Mouse (Mus musculus) CH12F3 (cell line): ENCODE measurements around the gene Phf21b.

ENCODE experiments used
- in situ Hi-C: fragments of 300-500 bp; cut with MboI; formaldehyde crosslinking; loops from 2 replicates; pipeline ENCODE4 v1.14.3; 2020; ENCODE audit warnings: low sequenced_read_pairs

Phf21b gene

GRCm38 (mm10) chr15:84846216-84846615 is 9.6 kb downstream of the Phf21b start:
- in situ Hi-C loops = no loop called here

GRCm38 (mm10) chr15:84844831-84845230 is 11.0 kb downstream of the Phf21b start:
- in situ Hi-C loops = no loop called here

- in situ Hi-C loops = no loop called here
These were observed 12.8 kb downstream of the Phf21b start for GRCm38 (mm10) chr15:84843034-84843433.

GRCm38 (mm10) chr15:84841925-84842821 is 13.7 kb downstream of the Phf21b start:
- in situ Hi-C loops = no loop called here

- in situ Hi-C loops = no loop called here
These were observed 15.3 kb downstream of the Phf21b start for GRCm38 (mm10) chr15:84840560-84840959.

GRCm38 (mm10) chr15:84839521-84839920 is 16.3 kb downstream of the Phf21b start:
- in situ Hi-C loops = no loop called here

- in situ Hi-C loops = no loop called here
These were observed 18.0 kb downstream of the Phf21b start for GRCm38 (mm10) chr15:84837896-84838295.

- in situ Hi-C loops = no loop called here
These were observed 26.4 kb downstream of the Phf21b start for GRCm38 (mm10) chr15:84829416-84829815.

- in situ Hi-C loops = no loop called here
These were observed 27.2 kb downstream of the Phf21b start for GRCm38 (mm10) chr15:84828603-84829002.

GRCm38 (mm10) chr15:84823086-84823485 is 32.8 kb downstream of the Phf21b start:
- in situ Hi-C loops = no loop called here

GRCm38 (mm10) chr15:84820811-84821210 is 35.0 kb downstream of the Phf21b start:
- in situ Hi-C loops = no loop called here

- in situ Hi-C loops = no loop called here
These were observed 37.6 kb downstream of the Phf21b start for GRCm38 (mm10) chr15:84818284-84818683.

- in situ Hi-C loops = no loop called here
These were observed 38.3 kb downstream of the Phf21b start for GRCm38 (mm10) chr15:84817589-84817988.

- in situ Hi-C loops = no loop called here
These were observed 40.7 kb downstream of the Phf21b start for GRCm38 (mm10) chr15:84815171-84815570.

- in situ Hi-C loops = no loop called here
These were observed 43.0 kb downstream of the Phf21b start for GRCm38 (mm10) chr15:84812831-84813357.

- in situ Hi-C loops = no loop called here
These were observed 44.7 kb downstream of the Phf21b start for GRCm38 (mm10) chr15:84811126-84811525.

- in situ Hi-C loops = no loop called here
These were observed 46.4 kb downstream of the Phf21b start for GRCm38 (mm10) chr15:84809275-84809952.

GRCm38 (mm10) chr15:84803685-84804084 is 52.2 kb downstream of the Phf21b start:
- in situ Hi-C loops = no loop called here

GRCm38 (mm10) chr15:84800132-84800531 is 55.7 kb downstream of the Phf21b start:
- in situ Hi-C loops = no loop called here

GRCm38 (mm10) chr15:84793649-84794048 is 62.2 kb downstream of the Phf21b start:
- in situ Hi-C loops = no loop called here

GRCm38 (mm10) chr15:84787161-84787560 is 68.7 kb downstream of the Phf21b start:
- in situ Hi-C loops = no loop called here

GRCm38 (mm10) chr15:84784812-84785211 is 71.0 kb downstream of the Phf21b start:
- in situ Hi-C loops = no loop called here
